Mouse (Mus musculus) hindbrain, embryonic 10.5 days (tissue): Measurements from ENCODE around the gene Gpr180. TPM values are rescaled to one million over a fixed set of nuclear protein-coding genes. Genes with fewer than 3 reads are reported as not detected.

Experiments
- DNase-seq: peaks from one replicate; pipeline ENCODE4 v3.0.0-alpha.2; 2017; ENCODE audit warnings: low spot score
- H3K27ac ChIP-seq: fragments of 300-500 bp; sonication (generic); 2 replicates; pipeline ENCODE4 v1.5.1; 2016; ENCODE audit warnings: mild to moderate bottlenecking, moderate library complexity
- H3K27me3 ChIP-seq: fragments of 300-500 bp; sonication (generic); 2 replicates; pipeline ENCODE4 v1.6.1; 2016; ENCODE audit warnings: mild to moderate bottlenecking; ENCODE audit not compliant: poor library complexity, insufficient read depth, severe bottlenecking
- H3K36me3 ChIP-seq: fragments of 300-500 bp; sonication (generic); 2 replicates; pipeline ENCODE4 v1.6.1; 2016; ENCODE audit warnings: mild to moderate bottlenecking, moderate library complexity
- H3K4me1 ChIP-seq: fragments of 300-500 bp; sonication (generic); replicated peaks from 2 replicates; pipeline ENCODE4 v1.6.1; 2016; ENCODE audit warnings: mild to moderate bottlenecking
- H3K4me3 ChIP-seq: fragments of 300-500 bp; sonication (generic); 2 replicates; pipeline ENCODE4 v1.5.1; 2016; ENCODE audit warnings: mild to moderate bottlenecking, moderate library complexity
- H3K9me3 ChIP-seq: fragments of 300-500 bp; sonication (generic); 2 replicates; pipeline ENCODE4 v1.6.1; 2016; ENCODE audit warnings: mild to moderate bottlenecking, moderate library complexity
- WGBS: fragments of 180-500 bp; shearing (Covaris S2); methylation state at CpG from one replicate; pipeline ENCODE4 v1.1.7; 2016; 5-methylcytosine and 5-hydroxymethylcytosine counted together
- polyA plus RNA-seq: library from polyadenylated mRNA; unstranded; fragments of >200 nt; fragmentation: Nextera tagmentation; extraction: Ambion mirVana; gene quantifications from 2 replicates; pipeline ENCODE4 v1.2.1, GENCODE M21; 2016

Gpr180 gene
- polyA plus RNA-seq, 1 experiment from 2014 or later: 37.2 TPM

DNA sequence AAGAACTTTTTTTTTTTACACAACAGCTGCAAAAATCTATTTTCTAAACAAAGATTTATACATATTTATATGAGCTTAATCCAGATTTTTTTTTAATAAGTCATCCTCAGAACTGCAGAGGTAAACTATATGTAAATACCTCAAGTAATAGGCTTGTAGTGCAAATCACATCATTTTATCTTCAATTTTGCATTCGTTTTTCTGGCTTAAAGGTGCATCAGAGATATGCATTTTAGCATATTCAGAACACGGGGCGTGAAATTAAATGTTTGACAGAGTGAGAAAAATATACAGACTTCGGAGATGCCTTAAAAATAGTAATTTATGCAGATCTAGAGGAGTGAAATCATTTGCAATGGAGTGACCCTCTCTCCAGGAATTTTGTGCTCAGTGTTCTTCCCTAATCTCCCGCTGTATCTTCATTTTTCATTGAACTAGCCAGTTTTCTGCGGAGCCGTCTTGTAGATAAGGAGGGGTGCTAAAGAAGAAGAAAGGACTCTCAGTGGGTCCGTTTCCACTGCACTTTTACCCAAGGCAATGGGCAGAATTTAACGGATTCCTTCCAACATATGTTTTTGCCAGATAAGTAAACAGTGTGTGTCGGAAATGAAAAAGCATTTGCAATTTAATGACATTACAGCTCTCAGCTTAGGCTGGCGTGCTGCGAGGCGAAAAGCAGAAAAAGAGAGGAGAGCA, 57.4 kb downstream of the Gpr180 start:
- no peaks in the 10 kb centered on the region for H3K9me3 ChIP-seq
- DNase-seq: no peak
- H3K4me3 ChIP-seq: no peak overlapping the region
- peaks cover 16% of the 10 kb centered on the region; the same call in 1 of the 2 replicates for H3K4me1 ChIP-seq
- no peak overlapping the region for H3K27ac ChIP-seq
- peaks cover 35% of the 10 kb centered on the region for H3K27me3 ChIP-seq
- 67% methylated on average over 13 of the region's 13 CpGs for WGBS
- H3K36me3 ChIP-seq: no peaks in the 10 kb centered on the region

DNA sequence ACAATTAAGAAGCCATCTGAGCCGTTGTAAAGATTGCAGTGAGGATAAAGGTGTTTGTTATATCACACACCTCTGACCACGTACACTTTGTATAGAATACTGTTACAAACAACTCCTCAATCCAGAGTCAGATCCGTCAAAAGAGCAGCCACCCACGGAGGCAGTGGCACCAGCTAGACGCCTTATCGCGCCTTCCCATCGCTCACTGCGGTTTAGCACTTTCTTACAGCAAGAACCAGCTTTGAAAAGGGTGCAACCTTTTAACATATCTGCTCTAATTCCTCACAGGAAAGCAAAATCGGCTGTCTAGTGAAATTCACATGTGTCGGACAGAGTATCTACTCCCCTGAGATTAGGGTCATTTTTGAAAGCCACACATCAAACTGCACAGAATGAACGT, 60.1 kb downstream of the Gpr180 start:
- peaks cover 32% of the 10 kb centered on the region for H3K27me3 ChIP-seq
- H3K4me3 ChIP-seq: no peak overlapping the region
- no peaks in the 10 kb centered on the region for H3K9me3 ChIP-seq
- H3K27ac ChIP-seq: no peak overlapping the region
- DNase-seq: no peak
- 80% methylated on average over 12 of the region's 12 CpGs for WGBS
- H3K4me1 ChIP-seq: peaks cover 16% of the 10 kb centered on the region; the same call in 1 of the 2 replicates
- no peaks in the 10 kb centered on the region for H3K36me3 ChIP-seq

DNA sequence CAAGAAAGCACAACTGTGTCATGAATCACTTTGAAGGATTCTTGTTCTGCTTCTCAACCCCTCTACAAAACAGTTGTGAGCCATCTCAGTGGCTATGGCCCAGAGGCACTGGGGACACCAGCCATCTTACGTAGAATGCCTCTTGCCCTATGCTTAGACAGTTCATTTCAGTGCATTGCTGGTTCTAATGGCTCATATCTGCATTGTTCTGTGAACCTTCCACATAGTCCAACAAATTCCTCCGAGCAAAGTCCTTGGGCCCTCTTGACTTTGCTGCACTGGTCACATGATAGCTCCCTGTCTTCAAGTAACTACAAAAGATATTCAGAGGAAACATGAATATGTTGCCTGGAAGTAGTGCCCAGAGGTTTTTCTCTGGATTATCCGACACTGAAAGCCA, 63.8 kb downstream of the Gpr180 start:
- H3K36me3 ChIP-seq: no peaks in the 10 kb centered on the region
- DNase-seq: no peak
- peaks cover 5% of the 10 kb centered on the region for H3K27me3 ChIP-seq
- no peak overlapping the region for H3K27ac ChIP-seq
- H3K4me3 ChIP-seq: no peak overlapping the region
- H3K4me1 ChIP-seq: no peaks in the 10 kb centered on the region
- H3K9me3 ChIP-seq: peaks cover 7% of the 10 kb centered on the region; the same call in 1 of the 2 replicates
- 88% methylated on average over 3 of the region's 3 CpGs for WGBS

DNA sequence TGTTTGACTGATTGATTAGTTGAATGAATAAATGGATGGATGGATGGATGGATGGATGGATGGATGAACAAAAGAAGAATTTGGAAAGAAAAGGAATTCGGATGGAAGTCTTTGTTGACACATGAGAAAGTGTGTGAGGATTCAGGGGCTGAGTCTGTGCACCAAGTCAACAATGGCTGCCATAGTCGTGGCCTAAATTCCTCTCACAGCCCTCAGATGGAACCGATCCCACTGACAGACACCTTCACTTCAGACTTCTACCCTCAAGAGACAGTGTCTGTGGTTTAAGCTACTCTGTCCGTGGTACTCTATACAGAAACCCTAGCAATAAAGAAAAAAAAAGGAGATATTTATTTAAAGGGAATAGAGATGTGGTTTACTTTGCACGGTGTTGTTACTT, 65.0 kb downstream of the Gpr180 start:
- no peaks in the 10 kb centered on the region for H3K4me1 ChIP-seq

DNA sequence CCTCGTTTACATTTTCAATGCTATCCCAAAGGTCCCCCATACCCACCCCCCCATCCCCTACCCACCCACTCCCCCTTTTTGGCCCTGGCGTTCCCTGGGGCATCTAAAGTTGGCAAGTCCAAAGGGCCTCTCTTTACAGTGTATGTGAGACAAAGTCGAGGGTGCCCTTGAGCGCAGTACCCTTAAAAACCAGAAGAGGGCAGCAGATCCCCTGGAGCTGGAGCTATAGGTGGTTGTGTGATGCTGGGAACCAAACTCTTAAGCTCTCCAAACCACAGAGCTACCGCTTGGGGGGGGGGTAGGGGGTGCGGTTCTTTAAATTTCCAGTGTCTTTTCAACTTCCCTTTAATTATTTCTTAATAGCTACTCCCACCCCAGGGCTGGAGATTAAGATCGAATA, 66.1 kb downstream of the Gpr180 start:
- DNase-seq: no peak
- 0 out of 2 replicates have a peak, but pooled peaks cover 3% of the 10 kb centered on the region for H3K27me3 ChIP-seq
- 74% methylated on average over 7 of the region's 7 CpGs for WGBS

More for the DNA sequence above, 65.0 kb downstream of the Gpr180 start:
- peaks cover 7% of the 10 kb centered on the region; the same call in 1 of the 2 replicates for H3K9me3 ChIP-seq
- 0 out of 2 replicates have a peak, but pooled peaks cover 3% of the 10 kb centered on the region for H3K27me3 ChIP-seq
- H3K4me3 ChIP-seq: no peak overlapping the region
- no peaks in the 10 kb centered on the region for H3K36me3 ChIP-seq
- WGBS: 84% methylated on average over 5 of the region's 5 CpGs
- H3K27ac ChIP-seq: no peak overlapping the region
- DNase-seq: no peak

DNA sequence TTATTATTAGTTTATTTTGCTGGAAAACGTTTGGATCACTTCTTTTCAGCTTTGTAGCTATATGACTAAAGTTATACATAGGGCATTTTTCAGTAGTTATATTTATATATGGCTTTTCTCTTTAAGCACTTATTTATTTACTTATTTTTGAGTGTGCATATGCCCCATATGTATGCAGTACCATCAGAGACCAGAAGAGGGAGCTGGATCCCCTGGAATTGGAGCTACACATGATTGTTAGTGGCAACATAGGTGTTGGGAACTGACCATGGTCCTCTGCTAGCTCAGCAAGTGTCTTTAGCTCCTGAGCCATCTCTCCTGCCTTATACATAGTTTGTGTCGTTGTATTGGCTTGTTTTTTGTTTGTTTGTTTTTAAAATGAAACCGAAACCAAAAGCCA, 70.4 kb downstream of the Gpr180 start:
- Histone ChIP-seq H3K4me1 (peaks cover 4% of the 10 kb centered on the region; the same call in 1 of the 2 replicates), H3K27me3 (peaks cover 17% of the 10 kb centered on the region), H3K27ac (no peak overlapping the region), H3K36me3 (no peaks in the 10 kb centered on the region), H3K4me3 (no peak overlapping the region), H3K9me3 (peaks cover 7% of the 10 kb centered on the region; the same call in 1 of the 2 replicates)
- whole genome bisulfite sequencing: 85% methylated on average over 3 of the region's 3 CpGs
- no peak for DNase-seq

More for the DNA sequence above, 66.1 kb downstream of the Gpr180 start:
- Histone ChIP-seq H3K4me1 (no peaks in the 10 kb centered on the region), H3K4me3 (no peak overlapping the region), H3K27ac (no peak overlapping the region), H3K36me3 (no peaks in the 10 kb centered on the region), H3K9me3 (peaks cover 7% of the 10 kb centered on the region; the same call in 1 of the 2 replicates)

DNA sequence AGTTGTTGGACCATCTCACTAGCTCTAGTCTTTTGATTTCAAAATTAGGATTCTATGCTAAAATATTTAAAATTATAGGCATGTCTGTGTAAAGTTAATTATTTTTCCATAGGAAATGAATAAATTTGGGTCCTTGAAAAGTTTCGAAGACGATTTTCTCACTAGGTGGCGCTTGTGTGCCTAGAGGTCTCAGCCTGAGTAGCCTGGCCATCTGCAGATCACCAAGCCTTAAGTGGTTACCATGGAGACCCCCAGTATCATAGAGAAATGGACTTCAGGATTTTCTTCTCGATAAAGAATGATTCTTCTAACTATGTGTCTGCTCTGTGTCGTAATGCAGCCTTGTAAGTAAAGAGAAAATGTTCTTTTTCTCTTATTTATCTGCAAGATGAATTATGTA, 72.7 kb downstream of the Gpr180 start:
- Histone ChIP-seq H3K27ac (no peak overlapping the region), H3K4me1 (peaks cover 4% of the 10 kb centered on the region; the same call in 1 of the 2 replicates), H3K9me3 (no peaks in the 10 kb centered on the region), H3K4me3 (no peak overlapping the region), H3K27me3 (peaks cover 35% of the 10 kb centered on the region), H3K36me3 (no peaks in the 10 kb centered on the region)
- DNase-seq: peak; percentile 32
- WGBS: 13% methylated on average over 5 of the region's 5 CpGs

DNA sequence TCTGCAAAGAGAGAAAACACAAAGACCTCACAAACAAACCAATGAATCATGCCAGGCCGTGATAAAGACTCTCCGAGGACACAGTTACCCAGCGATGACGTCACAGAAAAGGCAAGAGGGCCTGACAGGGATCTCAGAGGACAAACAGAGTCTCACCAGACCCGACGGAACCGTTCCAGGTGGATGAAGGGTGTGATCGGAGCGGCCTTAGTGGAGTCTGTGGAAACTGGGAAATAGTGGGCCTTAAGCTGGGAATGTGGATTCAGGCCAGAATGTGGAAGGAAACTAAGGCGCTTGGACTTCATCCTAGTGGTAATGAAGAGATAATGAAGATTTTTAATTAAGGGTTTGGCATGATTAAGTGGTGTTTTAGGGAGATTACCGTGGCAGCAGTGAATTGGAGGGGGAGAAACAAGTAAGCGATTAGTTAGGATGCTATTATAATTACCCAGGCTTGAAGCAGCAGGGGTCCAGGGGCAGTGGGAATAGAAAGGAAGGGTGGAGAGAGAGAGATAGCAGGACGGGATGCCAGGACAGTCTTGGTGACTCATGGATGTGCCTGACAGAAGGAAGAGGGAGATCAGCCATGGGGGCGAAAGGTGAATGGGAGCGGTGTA, 75.3 kb downstream of the Gpr180 start:
- no peak for DNase-seq
- Histone ChIP-seq H3K4me1 (peaks cover 4% of the 10 kb centered on the region; the same call in 1 of the 2 replicates), H3K9me3 (no peaks in the 10 kb centered on the region), H3K27ac (no peak overlapping the region), H3K27me3 (peaks cover 41% of the 10 kb centered on the region), H3K4me3 (no peak overlapping the region), H3K36me3 (no peaks in the 10 kb centered on the region)
- WGBS: 83% methylated on average over 15 of the region's 15 CpGs

Other genes starting within 250 kb of the Gpr180 start
- 3.2 and 3.5 TPM in 2 replicates for gene Dct, start 84.9 kb upstream of the Gpr180 start, polyA plus RNA-seq
- gene Tgds, start 4.4 kb upstream of the Gpr180 start, polyA plus RNA-seq: 29.4 and 32.3 TPM in 2 replicates
- gene Sox21, start 99.9 kb downstream of the Gpr180 start, polyA plus RNA-seq: 7.6 and 9.3 TPM in 2 replicates
- gene Gm9376, start 129.8 kb downstream of the Gpr180 start, polyA plus RNA-seq: not detected in 2 replicates